Mouse (Mus musculus) C2C12 (cell line): ENCODE measurements around the gene Herc2. TPM values are rescaled to one million over a fixed set of nuclear protein-coding genes. Genes with fewer than 3 reads are reported as not detected.

ENCODE experiments used
- H3K27me3 ChIP-seq: one replicate; pipeline ENCODE4 v1.6.1; 2011; ENCODE audit not compliant: control insufficient read depth, insufficient read depth, insufficient read length
- H3K36me3 ChIP-seq: one replicate; pipeline ENCODE4 v1.6.1; 2011; ENCODE audit not compliant: control insufficient read depth, insufficient read depth
- H3K4me3 ChIP-seq: one replicate; pipeline ENCODE4 v1.5.1; 2011; ENCODE audit warnings: mild to moderate bottlenecking, control low read depth; ENCODE audit not compliant: poor library complexity, insufficient read depth, severe bottlenecking
- H3K79me2 ChIP-seq: one replicate; pipeline ENCODE4 v1.6.1; 2011; ENCODE audit not compliant: control insufficient read depth, insufficient read depth
- H3K79me3 ChIP-seq: one replicate; pipeline ENCODE4 v1.6.1; 2011; ENCODE audit warnings: low read depth, control low read depth
- H3ac ChIP-seq: one replicate; pipeline ENCODE3; 2011; ENCODE audit warnings: low read depth; ENCODE audit not compliant: control insufficient read depth, insufficient read length
- CEBPB ChIP-seq: IDR thresholded peaks from one replicate; pipeline ENCODE4 v1.6.1; 2011; ENCODE audit warnings: low read depth, mild to moderate bottlenecking, control low read depth, moderate library complexity
- CTCF ChIP-seq: IDR thresholded peaks from one replicate; pipeline ENCODE4 v1.5.1; 2011; ENCODE audit not compliant: control insufficient read depth, insufficient read depth, insufficient read length
- FOSL1 ChIP-seq: IDR thresholded peaks from one replicate; pipeline ENCODE4 v1.8.0; 2011; ENCODE audit warnings: mild to moderate bottlenecking, low read length; ENCODE audit not compliant: poor library complexity, insufficient read depth, severe bottlenecking
- MAX ChIP-seq: IDR thresholded peaks from one replicate; pipeline ENCODE4 v1.6.1; 2011; ENCODE audit warnings: mild to moderate bottlenecking, control low read depth
- MYOD1 ChIP-seq: IDR thresholded peaks from one replicate; pipeline ENCODE4 v1.6.1; 2011; ENCODE audit warnings: low read depth; ENCODE audit not compliant: control insufficient read depth, insufficient read length
- MYOG ChIP-seq: IDR thresholded peaks from one replicate; pipeline ENCODE4 v1.6.1; 2011; ENCODE audit not compliant: control insufficient read depth, insufficient read length; ENCODE audit errors: extremely low read depth
- USF1 ChIP-seq: IDR thresholded peaks from one replicate; pipeline ENCODE4 v1.6.1; 2011; ENCODE audit warnings: low read depth, mild to moderate bottlenecking, control low read depth, moderate library complexity
- polyA plus RNA-seq: library from polyadenylated mRNA; unstranded; fragments of >200 nt; fragmentation: generic; extraction: Trizol; gene quantifications from one replicate; pipeline ENCODE4 v1.2.1, GENCODE M21; 2012; ENCODE audit warnings: missing spikeins

Herc2 gene
- polyA plus RNA-seq, 1 experiment: 8.8 TPM

DNA sequence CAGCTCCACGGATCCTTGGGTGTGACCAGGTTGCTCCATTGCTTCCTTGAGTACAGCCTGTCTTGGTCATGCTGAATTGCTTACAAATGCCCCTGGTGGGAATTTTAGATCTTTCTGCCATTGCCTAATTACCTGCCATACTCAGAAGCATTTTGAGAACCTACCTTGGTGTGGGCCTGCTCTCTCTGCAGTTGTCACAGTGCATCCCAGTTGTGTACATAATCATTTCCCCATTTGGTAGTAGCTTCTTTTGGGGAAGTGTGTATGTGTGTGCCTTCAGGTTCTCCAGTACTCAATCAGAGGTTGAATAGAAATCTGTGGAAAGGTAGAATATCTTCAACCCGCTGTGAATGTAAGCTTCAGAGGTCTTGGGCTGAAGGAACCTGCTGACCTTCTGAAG is 153.3 kb downstream of the Herc2 start:
- Histone ChIP-seq H3K27me3 (no peaks in the 10 kb centered on the region), H3ac (no peak overlapping the region), H3K36me3 (peaks cover 22% of the 10 kb centered on the region), H3K79me3 (no peaks in the 10 kb centered on the region), H3K4me3 (no peak overlapping the region), H3K79me2 (no peaks in the 10 kb centered on the region)
- TF ChIP-seq USF1 (no peak), CTCF (no peak), MYOG (no peak), CEBPB (no peak), MAX (no peak)

DNA sequence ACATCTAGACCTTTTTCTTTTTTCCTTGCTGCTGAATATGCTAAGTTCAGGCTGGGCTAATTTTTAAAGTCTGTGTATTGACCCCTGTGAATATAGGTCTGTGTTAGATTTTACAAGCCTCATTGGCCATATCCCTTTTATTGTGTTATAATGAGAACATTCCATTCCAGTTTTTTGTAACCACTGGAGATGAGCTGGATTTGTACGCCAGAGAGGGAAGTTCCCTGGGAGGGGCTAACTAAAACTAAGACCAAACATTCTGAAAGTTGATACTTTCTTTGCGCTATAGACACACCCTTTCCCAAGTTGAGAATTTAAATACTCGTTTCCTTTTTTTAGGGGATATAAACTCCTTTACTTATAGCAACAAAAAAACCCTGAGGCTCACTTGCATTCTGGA is 154.9 kb downstream of the Herc2 start:
- H3K79me2 ChIP-seq: no peaks in the 10 kb centered on the region
- H3K27me3 ChIP-seq: no peaks in the 10 kb centered on the region
- H3K36me3 ChIP-seq: peaks cover 23% of the 10 kb centered on the region
- no peaks in the 10 kb centered on the region for H3K79me3 ChIP-seq
- no peak overlapping the region for H3K4me3 ChIP-seq
- no peak for TF ChIP-seq MYOG
- TF ChIP-seq CEBPB: no peak
- no peak overlapping the region for H3ac ChIP-seq

DNA sequence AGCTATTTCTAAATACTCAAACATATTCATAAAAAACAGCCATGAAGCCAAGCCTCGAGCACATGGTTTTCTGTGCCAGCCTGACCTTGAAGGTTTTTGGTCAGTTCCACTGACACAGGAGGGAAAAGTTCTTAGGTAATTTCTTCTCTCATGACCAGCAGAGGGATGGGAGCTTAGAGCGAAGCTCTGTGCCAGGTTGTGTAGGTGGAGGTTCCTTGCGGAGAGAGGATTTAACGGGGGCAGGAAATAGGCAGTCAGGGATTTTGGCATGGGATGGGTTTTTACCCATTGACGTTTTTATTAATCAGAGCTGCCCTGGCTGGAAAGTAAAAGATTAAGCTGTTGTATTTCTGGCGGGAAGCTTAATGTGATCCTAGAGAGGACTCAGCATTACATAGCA is 170.8 kb downstream of the Herc2 start:
- Histone ChIP-seq H3K4me3 (no peak overlapping the region), H3ac (no peak overlapping the region), H3K27me3 (no peaks in the 10 kb centered on the region), H3K79me2 (no peaks in the 10 kb centered on the region), H3K36me3 (peaks cover 14% of the 10 kb centered on the region), H3K79me3 (no peaks in the 10 kb centered on the region)
- TF ChIP-seq CEBPB (no peak), USF1 (no peak), MAX (no peak), MYOD1 (no peak), CTCF (no peak), MYOG (no peak), FOSL1 (no peak)

DNA sequence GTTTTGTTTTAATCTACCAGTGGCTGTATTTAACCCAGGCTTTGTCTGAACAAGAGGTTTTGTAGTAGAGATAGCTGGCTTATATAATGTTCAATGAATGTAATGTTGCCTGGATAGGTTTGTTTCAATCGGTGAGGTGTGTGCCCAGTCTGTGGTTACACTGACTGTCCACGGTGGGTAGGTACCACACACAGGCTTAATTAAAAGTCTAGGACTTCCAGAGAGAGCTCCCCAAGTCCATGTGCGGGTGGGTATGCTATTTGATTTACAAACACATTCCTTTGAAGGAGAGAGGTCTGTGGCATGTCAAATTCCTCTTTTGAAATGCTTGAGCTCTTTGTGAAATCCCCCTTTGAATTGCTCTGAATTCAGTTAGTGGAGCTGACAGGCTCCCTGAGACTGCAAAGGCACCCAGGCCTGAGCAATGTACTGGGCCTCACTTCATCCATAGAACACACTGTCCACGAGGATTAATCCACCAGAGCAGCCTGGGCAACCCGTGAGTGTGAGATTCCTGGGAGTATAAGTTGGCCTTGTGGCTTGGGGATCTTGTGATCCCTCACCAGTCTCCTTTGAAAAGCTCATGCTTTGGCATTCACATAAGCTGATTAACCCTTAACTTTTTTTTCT is 185.9 kb downstream of the Herc2 start:
- Histone ChIP-seq H3K27me3 (no peaks in the 10 kb centered on the region), H3K79me3 (no peaks in the 10 kb centered on the region), H3ac (no peak overlapping the region), H3K4me3 (no peak overlapping the region), H3K79me2 (no peaks in the 10 kb centered on the region), H3K36me3 (peaks cover 3% of the 10 kb centered on the region)
- TF ChIP-seq FOSL1: no peak

DNA sequence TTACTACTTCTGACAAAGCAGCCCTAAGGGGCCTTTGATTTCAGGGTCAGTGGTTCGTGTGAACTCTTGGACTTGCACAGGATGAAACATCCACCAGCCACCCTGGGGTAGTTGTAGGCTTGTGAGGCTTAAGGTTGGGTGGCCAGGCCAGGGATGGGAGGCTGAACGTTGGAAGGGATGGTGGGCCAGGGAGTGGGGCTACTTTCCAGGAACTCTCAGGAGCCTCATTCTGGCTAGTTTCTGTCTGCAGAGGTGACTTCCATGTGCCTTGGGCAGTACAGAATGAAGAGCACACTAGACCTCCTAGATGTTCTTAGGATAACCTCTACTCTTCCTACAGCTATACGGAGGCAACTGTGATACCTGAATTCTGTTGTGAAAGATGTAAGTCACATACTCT is 186.6 kb downstream of the Herc2 start:
- Histone ChIP-seq H3K79me3 (no peaks in the 10 kb centered on the region), H3K4me3 (no peak overlapping the region), H3K36me3 (no peaks in the 10 kb centered on the region), H3K27me3 (no peaks in the 10 kb centered on the region), H3ac (no peak overlapping the region), H3K79me2 (no peaks in the 10 kb centered on the region)
- TF ChIP-seq USF1 (no peak), MAX (no peak), CEBPB (no peak), MYOD1 (no peak), MYOG (no peak), CTCF (no peak), FOSL1 (no peak)

DNA sequence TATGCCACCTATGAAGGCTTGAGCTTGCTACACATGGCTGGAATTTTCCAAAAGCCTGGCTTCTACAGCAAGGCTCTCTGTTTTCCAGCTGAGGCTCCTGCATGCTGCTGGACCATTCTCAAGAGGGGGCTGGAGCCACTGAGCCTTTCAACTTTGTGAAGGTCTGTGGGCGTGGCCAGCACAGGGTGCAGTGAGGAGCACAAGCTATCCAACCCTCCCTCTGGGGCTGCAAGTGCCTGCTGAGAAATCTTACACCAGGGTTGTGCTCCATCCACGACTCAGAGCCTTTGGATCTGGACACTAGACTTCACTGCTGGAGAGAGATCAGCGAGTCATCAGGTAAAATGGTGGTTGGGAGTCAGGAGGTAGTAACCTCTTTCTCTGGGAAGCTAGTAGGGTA is 189.5 kb downstream of the Herc2 start, which contains the start of gene Oca2:
Gene Oca2 (plus strand): TSS at position 218 of the 400 bp plus-strand sequence.
- Histone ChIP-seq H3K79me2 (no peaks in the 10 kb centered on the region), H3K79me3 (no peaks in the 10 kb centered on the region), H3K4me3 (no peak within 1 kb of the TSS), H3K27me3 (no peaks in the 10 kb centered on the region), H3K36me3 (no peaks in the 10 kb centered on the region), H3ac (no peak within 1 kb of the TSS)
- TF ChIP-seq MYOG (no peak), CEBPB (no peak), FOSL1 (no peak), MAX (no peak), CTCF (no peak), USF1 (no peak), MYOD1 (no peak)
